Mouse (Mus musculus) intestine, embryonic 14.5 days (tissue): ENCODE measurements around the gene Atp8a2. TPM values are rescaled to one million over a fixed set of nuclear protein-coding genes. Genes with fewer than 3 reads are reported as not detected.

Experiments
- ATAC-seq: fragments of 200-750 bp; cut with Nextera tagmentation; replicated peaks from 2 replicates; pipeline ENCODE4 v1.8.0; 2017; ENCODE audit warnings: low read depth, moderate number of reproducible peaks, moderate TSS enrichment, moderate library complexity; ENCODE audit not compliant: low FRiP score, low TSS enrichment
- DNase-seq: peaks from one replicate; pipeline ENCODE4 v3.0.0-alpha.2; 2018; ENCODE audit warnings: low spot score
- H3K27ac ChIP-seq: fragments of 300-500 bp; sonication (generic); 2 replicates; pipeline ENCODE4 v1.5.1; 2014; ENCODE audit warnings: low read depth, mild to moderate bottlenecking, control low read depth
- H3K27me3 ChIP-seq: fragments of 300-500 bp; sonication (generic); replicated peaks from 2 replicates; pipeline ENCODE4 v1.6.1; 2014; ENCODE audit warnings: low read length, control low read depth; ENCODE audit not compliant: control insufficient read depth, insufficient read depth
- H3K36me3 ChIP-seq: fragments of 300-500 bp; sonication (generic); 2 replicates; pipeline ENCODE4 v1.6.1; 2014; ENCODE audit warnings: low read length, control low read depth; ENCODE audit not compliant: control insufficient read depth, insufficient read depth
- H3K4me1 ChIP-seq: fragments of 300-500 bp; sonication (generic); replicated peaks from 2 replicates; pipeline ENCODE4 v1.6.1; 2014; ENCODE audit warnings: low read length, control low read depth, mixed read lengths; ENCODE audit not compliant: control insufficient read depth, insufficient read depth
- H3K4me2 ChIP-seq: fragments of 300-500 bp; sonication (generic); 2 replicates; pipeline ENCODE4 v1.6.1; 2014; ENCODE audit warnings: low read length
- H3K4me3 ChIP-seq: fragments of 300-500 bp; sonication (generic); 2 replicates; pipeline ENCODE4 v1.5.1; 2014; ENCODE audit warnings: low read depth, low read length, control low read depth, mixed read lengths
- H3K9ac ChIP-seq: fragments of 300-500 bp; sonication (generic); 2 replicates; pipeline ENCODE4 v1.6.1; 2014; ENCODE audit warnings: mild to moderate bottlenecking, low read length
- H3K9me3 ChIP-seq: fragments of 300-500 bp; sonication (generic); 2 replicates; pipeline ENCODE4 v1.6.1; 2016; ENCODE audit warnings: low read length, control low read depth; ENCODE audit not compliant: control insufficient read depth
- WGBS: fragments of 180-500 bp; shearing (Covaris S2); extraction: QIAGEN DNeasy Blood & Tissue Kit; methylation state at CpG from one replicate; pipeline ENCODE4 v1.1.7; 2014; 5-methylcytosine and 5-hydroxymethylcytosine counted together
- polyA plus RNA-seq: library from polyadenylated mRNA; unstranded; fragments of >200 nt; fragmentation: Nextera tagmentation; extraction: Ambion mirVana; gene quantifications from 2 replicates; pipeline ENCODE4 v1.2.1, GENCODE M21; 2014

Gene Atp8a2
- polyA plus RNA-seq, 1 experiment from 2014 or later, result 9.0 TPM

DNA sequence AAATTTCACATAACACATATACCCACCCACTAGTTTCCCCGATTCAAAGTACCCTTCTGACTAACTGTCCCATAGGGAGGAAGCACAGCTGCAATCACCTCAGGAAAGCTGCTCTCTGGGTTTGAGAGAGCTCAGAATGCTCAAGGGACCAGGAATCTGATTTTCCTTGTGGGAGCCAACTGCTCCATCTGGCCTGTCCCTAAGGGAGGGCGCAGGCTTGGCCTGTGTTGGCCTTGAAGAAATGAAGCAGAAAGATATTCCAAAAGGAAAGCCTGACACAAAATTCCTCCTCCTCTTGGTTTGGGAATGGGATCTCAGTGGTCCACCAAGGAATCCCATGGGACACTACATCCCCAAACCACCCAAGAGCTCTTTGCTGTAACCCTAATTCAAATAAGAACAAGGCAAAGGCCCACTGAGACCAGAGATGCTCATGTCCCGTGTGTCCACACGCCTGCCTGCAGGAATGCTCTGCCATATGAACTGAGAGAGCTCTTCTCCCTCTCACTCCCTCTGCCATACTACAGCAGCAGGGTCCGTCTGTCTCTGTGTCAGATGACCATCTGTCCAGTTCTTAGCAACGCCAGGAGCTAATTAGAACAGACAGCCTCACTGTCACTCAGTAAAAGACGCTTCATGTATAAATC lies 293.4 kb downstream of the Atp8a2 start:
- no peak for ATAC-seq
- 82% methylated on average over 7 of the region's 7 CpGs for WGBS

DNA sequence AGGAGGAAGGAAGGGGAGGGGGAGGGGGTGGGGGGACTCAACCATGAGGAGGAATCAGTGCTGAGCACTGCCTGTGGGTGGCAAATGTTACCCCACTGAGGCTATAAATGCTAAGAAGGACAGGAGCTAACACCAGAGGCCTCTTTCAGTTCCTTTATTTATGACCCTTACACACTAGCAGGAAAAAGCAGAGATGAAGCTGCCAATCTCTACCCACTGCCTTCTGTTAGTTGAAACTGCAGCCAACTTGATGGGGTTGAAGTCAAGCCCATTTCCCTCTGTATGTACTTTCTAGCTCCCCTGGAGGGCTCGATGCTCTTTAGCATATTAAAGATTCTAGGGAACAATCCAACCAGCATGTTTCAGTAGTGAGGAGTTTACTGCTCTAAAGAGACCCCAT lies 303.0 kb downstream of the Atp8a2 start:
- peaks cover 9% of the 10 kb centered on the region; the same call in 1 of the 2 replicates for H3K4me1 ChIP-seq
- H3K9ac ChIP-seq, result no peak overlapping the region
- no peaks in the 10 kb centered on the region for H3K27me3 ChIP-seq
- WGBS, result 79% methylated on average over 1 of the region's 1 CpGs
- no peak overlapping the region for H3K4me2 ChIP-seq
- no peaks in the 10 kb centered on the region for H3K9me3 ChIP-seq
- no peak for ATAC-seq
- H3K36me3 ChIP-seq, result no peaks in the 10 kb centered on the region
- DNase-seq, result no peak
- H3K27ac ChIP-seq, result no peak overlapping the region
- H3K4me3 ChIP-seq, result no peak overlapping the region

More for the DNA sequence above, 293.4 kb downstream of the Atp8a2 start:
- no peaks in the 10 kb centered on the region for H3K9me3 ChIP-seq
- no peak overlapping the region for H3K27ac ChIP-seq
- H3K36me3 ChIP-seq, result no peaks in the 10 kb centered on the region
- H3K4me1 ChIP-seq, result no peaks in the 10 kb centered on the region
- H3K27me3 ChIP-seq, result no peaks in the 10 kb centered on the region
- no peak overlapping the region for H3K9ac ChIP-seq
- no peak overlapping the region for H3K4me2 ChIP-seq
- peak; percentile 36 for DNase-seq
- no peak overlapping the region for H3K4me3 ChIP-seq

DNA sequence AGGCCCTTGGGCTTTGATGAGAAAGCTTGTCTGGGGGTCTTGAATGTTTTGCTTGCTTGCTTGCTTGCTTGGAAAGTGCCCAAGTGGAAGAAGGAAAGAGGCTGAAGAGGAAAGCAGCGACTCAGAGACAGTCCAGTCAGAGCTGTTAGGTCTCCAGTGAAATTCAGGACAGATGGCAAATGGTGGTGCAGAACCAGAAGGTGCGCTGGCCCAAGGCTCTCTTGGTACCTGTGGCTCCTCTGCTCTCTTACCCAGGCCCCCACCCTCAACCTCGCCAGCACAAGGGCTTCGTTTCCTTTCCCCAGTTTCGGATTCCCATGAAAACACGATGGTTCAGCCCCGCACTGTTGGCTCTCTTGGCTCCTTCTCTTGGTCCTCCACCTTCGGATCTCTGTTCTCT lies 304.9 kb downstream of the Atp8a2 start:
- Histone ChIP-seq H3K9ac (no peak overlapping the region), H3K4me2 (no peak overlapping the region), H3K27ac (no peak overlapping the region), H3K36me3 (no peaks in the 10 kb centered on the region), H3K4me3 (no peak overlapping the region), H3K27me3 (no peaks in the 10 kb centered on the region), H3K4me1 (peaks cover 12% of the 10 kb centered on the region; the same call in 1 of the 2 replicates), H3K9me3 (no peaks in the 10 kb centered on the region)
- 93% methylated on average over 8 of the region's 8 CpGs for WGBS
- DNase-seq (peak; percentile 32), ATAC-seq (no peak)

DNA sequence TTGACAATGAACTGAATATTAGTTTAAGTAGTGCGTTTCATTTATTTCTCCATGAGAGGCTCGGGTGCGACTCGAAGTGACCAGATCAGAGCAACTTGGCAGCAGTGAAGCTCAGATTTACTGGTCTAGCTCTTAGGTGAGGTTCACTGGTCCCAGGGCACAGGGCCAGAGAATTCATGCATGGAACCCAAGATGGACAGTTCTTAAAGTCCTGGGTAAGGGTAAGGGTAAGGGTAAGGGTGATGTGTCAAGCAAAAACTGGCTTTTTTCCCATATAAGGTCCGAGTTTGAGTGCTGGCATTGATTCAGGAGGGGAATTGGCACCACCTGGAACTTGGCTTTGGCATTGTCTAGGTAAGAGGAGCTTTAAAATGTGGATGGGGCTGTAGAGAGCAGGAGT lies 305.5 kb downstream of the Atp8a2 start:
- 86% methylated on average over 5 of the region's 5 CpGs for WGBS
- no peak for ATAC-seq
- DNase-seq, result no peak
- Histone ChIP-seq H3K9ac (no peak overlapping the region), H3K27me3 (no peaks in the 10 kb centered on the region), H3K27ac (no peak overlapping the region), H3K4me3 (no peak overlapping the region), H3K4me2 (no peak overlapping the region), H3K36me3 (no peaks in the 10 kb centered on the region), H3K9me3 (no peaks in the 10 kb centered on the region), H3K4me1 (peaks cover 12% of the 10 kb centered on the region; the same call in 1 of the 2 replicates)

DNA sequence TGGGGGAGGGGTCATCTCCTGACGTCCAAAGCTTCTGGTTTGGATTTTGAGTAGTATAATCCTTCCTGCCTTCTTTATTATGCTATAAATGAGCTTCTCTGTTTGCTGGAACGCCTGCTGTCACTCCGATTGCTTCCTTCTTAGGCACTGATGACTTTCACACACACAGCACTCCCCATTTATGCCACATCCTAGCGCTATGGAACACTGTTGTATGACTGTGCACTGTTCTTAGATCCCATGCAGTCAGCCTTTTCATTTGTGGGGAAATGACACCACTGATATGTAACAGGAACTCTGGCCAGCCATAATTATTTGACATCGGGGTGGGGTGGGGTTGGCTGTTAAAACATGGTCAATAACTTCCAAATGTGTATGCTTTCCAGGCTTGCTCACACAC lies 306.2 kb downstream of the Atp8a2 start:
- Histone ChIP-seq H3K27ac (no peak overlapping the region), H3K4me3 (no peak overlapping the region), H3K4me2 (no peak overlapping the region), H3K9me3 (no peaks in the 10 kb centered on the region), H3K4me1 (peaks cover 12% of the 10 kb centered on the region; the same call in 1 of the 2 replicates), H3K27me3 (no peaks in the 10 kb centered on the region), H3K9ac (no peak overlapping the region), H3K36me3 (no peaks in the 10 kb centered on the region)
- DNase-seq (no peak), ATAC-seq (no peak)
- 51% methylated on average over 5 of the region's 5 CpGs for WGBS

DNA sequence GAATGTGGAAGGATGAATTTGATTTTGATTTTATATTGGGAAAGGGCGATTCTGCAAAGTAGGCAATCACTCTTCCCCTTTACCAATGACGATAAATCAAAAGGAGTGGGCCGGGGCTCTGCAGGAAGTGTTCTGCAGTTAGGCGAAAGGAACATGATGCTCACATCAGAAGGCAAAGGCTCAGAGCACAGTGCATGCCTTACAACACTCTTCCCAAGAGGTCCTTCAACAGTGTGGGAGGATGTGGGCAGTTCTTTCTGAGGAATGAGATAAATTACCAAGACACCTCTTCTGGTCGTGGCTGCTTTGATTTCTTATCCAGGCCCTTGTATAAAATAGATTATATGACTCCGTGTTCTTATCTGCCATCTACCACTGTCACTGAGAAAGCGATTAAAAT lies 306.9 kb downstream of the Atp8a2 start:
- H3K27me3 ChIP-seq, result no peaks in the 10 kb centered on the region
- no peak for DNase-seq
- H3K27ac ChIP-seq, result no peak overlapping the region
- H3K4me3 ChIP-seq, result no peak overlapping the region
- peaks cover 12% of the 10 kb centered on the region; the same call in 1 of the 2 replicates for H3K4me1 ChIP-seq
- WGBS, result 61% methylated on average over 7 of the region's 7 CpGs
- H3K36me3 ChIP-seq, result no peaks in the 10 kb centered on the region
- H3K4me2 ChIP-seq, result no peak overlapping the region
- no peak for ATAC-seq
- H3K9ac ChIP-seq, result no peak overlapping the region
- no peaks in the 10 kb centered on the region for H3K9me3 ChIP-seq

DNA sequence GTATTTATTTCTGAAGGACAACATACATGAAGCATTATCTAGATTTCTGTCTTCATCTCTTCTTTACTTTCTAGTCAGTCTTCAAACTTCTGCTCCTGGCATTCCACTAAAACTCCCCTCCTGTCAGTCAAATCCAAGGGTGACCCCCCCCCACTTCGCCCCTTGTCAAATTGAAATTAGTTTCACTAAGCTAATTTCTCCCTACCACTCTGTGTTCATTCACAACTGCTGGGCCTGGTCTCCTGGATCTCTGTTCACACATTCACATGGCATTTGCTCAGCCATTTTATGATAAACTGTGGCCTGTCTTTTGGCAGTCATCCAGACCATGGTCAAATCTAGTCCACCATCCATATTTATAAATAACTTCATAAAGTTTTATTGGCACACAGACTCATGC lies 308.5 kb downstream of the Atp8a2 start:
- WGBS, result 90% methylated on average over 1 of the region's 1 CpGs

DNA sequence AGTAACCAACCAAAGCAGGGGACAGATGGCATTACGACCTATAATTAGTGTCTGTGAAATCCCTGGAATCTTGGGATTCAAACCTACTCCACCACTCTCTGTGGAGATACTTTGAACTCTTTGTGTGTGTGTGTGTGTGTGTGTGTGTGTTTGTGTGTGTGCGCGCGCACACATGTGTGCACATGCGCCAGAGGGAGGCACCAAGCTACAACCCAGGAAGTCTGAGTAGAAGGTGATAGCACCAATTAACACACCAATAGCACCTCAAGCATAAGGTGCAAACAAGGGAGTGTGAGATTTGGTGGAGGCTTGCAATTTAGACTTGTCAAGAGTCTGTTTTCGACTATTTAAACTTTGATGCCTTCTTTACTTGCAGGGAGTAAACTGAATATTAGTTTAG lies 308.9 kb downstream of the Atp8a2 start:
- no peak for ATAC-seq

More for the DNA sequence above, 308.5 kb downstream of the Atp8a2 start:
- Histone ChIP-seq H3K4me3 (no peak overlapping the region), H3K4me2 (no peak overlapping the region), H3K27ac (no peak overlapping the region), H3K36me3 (no peaks in the 10 kb centered on the region), H3K9me3 (no peaks in the 10 kb centered on the region), H3K4me1 (peaks cover 12% of the 10 kb centered on the region; the same call in 1 of the 2 replicates), H3K27me3 (no peaks in the 10 kb centered on the region), H3K9ac (no peak overlapping the region)
- no peak for ATAC-seq
- no peak for DNase-seq

More for the DNA sequence above, 308.9 kb downstream of the Atp8a2 start:
- DNase-seq, result no peak
- Histone ChIP-seq H3K4me3 (no peak overlapping the region), H3K27ac (no peak overlapping the region), H3K9me3 (no peaks in the 10 kb centered on the region), H3K9ac (no peak overlapping the region), H3K36me3 (no peaks in the 10 kb centered on the region), H3K4me1 (peaks cover 12% of the 10 kb centered on the region; the same call in 1 of the 2 replicates), H3K4me2 (no peak overlapping the region), H3K27me3 (no peaks in the 10 kb centered on the region)
- 84% methylated on average over 6 of the region's 6 CpGs for WGBS
